Mouse (Mus musculus) urinary bladder, postnatal 25 days (tissue): ENCODE data around the gene Prdx5.

Experiments
- DNase-seq: peaks from one replicate; pipeline ENCODE4 v3.0.0; 2022; ENCODE audit warnings: low spot score

Prdx5 gene

GRCm38 (mm10) chr19:6937541-6938465 is 27.9 kb upstream of the Prdx5 start:
- no peak for DNase-seq

- no peak for DNase-seq
Measured at GRCm38 (mm10) chr19:6936299-6936698, 26.4 kb upstream of the Prdx5 start.

- no peak for DNase-seq
Measured at GRCm38 (mm10) chr19:6934195-6934977, 24.5 kb upstream of the Prdx5 start, which contains the start of gene Kcnk4. TSS of gene Kcnk4 (minus strand) at chr19:6934515.

GRCm38 (mm10) chr19:6933436-6934194 is 23.7 kb upstream of the Prdx5 start:
- DNase-seq: no peak

- DNase-seq: no peak
Measured at GRCm38 (mm10) chr19:6933102-6933435, 23.2 kb upstream of the Prdx5 start.

- no peak for DNase-seq
Measured at GRCm38 (mm10) chr19:6932018-6932417, 22.1 kb upstream of the Prdx5 start.

GRCm38 (mm10) chr19:6931002-6931401 is 21.1 kb upstream of the Prdx5 start:
- DNase-seq: no peak

- no peak for DNase-seq
Measured at GRCm38 (mm10) chr19:6928080-6928479, 18.2 kb upstream of the Prdx5 start.

GRCm38 (mm10) chr19:6926559-6927255 is 16.8 kb upstream of the Prdx5 start:
- DNase-seq: peak; percentile 65

GRCm38 (mm10) chr19:6925611-6926329 is 15.9 kb upstream of the Prdx5 start:
- no peak for DNase-seq

GRCm38 (mm10) chr19:6925307-6925573 is 15.3 kb upstream of the Prdx5 start, which contains the start of gene Catsperz:
TSS of gene Catsperz (minus strand) at chr19:6925380.
- DNase-seq: no peak

- DNase-seq: peak; percentile 91
Measured at GRCm38 (mm10) chr19:6924461-6925306, 14.8 kb upstream of the Prdx5 start.

GRCm38 (mm10) chr19:6922901-6923735 is 13.2 kb upstream of the Prdx5 start:
- DNase-seq: no peak

- DNase-seq: peak; percentile 99
Measured at GRCm38 (mm10) chr19:6921647-6922567, 12.0 kb upstream of the Prdx5 start, which contains the start of gene Esrra. TSS of gene Esrra (minus strand) at chr19:6921813.

GRCm38 (mm10) chr19:6920741-6921636 is 11.1 kb upstream of the Prdx5 start:
- no peak for DNase-seq

- no peak for DNase-seq
Measured at GRCm38 (mm10) chr19:6919876-6920740, 10.2 kb upstream of the Prdx5 start.
